Mouse (Mus musculus) kidney, embryonic 14.5 days (tissue): ENCODE measurements around the gene Tsga13. TPM values are rescaled to one million over a fixed set of nuclear protein-coding genes. Genes with fewer than 3 reads are reported as not detected.

Experiments
- ATAC-seq: fragments of 200-750 bp; cut with Nextera tagmentation; 2 replicates; pipeline ENCODE4 v1.8.0; 2017; ENCODE audit warnings: moderate number of reproducible peaks, mild to moderate bottlenecking, moderate TSS enrichment, moderate library complexity; ENCODE audit not compliant: low FRiP score, low TSS enrichment
- H3K27ac ChIP-seq: fragments of 300-500 bp; sonication (generic); 2 replicates; pipeline ENCODE4 v1.5.1; 2014; ENCODE audit warnings: low read depth, mild to moderate bottlenecking, low read length, moderate library complexity, mixed read lengths
- H3K27me3 ChIP-seq: fragments of 300-500 bp; sonication (generic); 2 replicates; pipeline ENCODE4 v1.6.1; 2014; ENCODE audit warnings: mild to moderate bottlenecking, low read length; ENCODE audit not compliant: control insufficient read depth, insufficient read depth
- H3K36me3 ChIP-seq: fragments of 300-500 bp; sonication (generic); 2 replicates; pipeline ENCODE4 v1.6.1; 2014; ENCODE audit warnings: low read length, mixed read lengths; ENCODE audit not compliant: control insufficient read depth, insufficient read depth
- H3K4me1 ChIP-seq: fragments of 300-500 bp; sonication (generic); 2 replicates; pipeline ENCODE4 v1.6.1; 2014; ENCODE audit warnings: low read length, mixed read lengths; ENCODE audit not compliant: control insufficient read depth, insufficient read depth
- H3K4me2 ChIP-seq: fragments of 300-500 bp; sonication (generic); replicated peaks from 2 replicates; pipeline ENCODE4 v1.6.1; 2014; ENCODE audit warnings: low read depth, mild to moderate bottlenecking, low read length
- H3K4me3 ChIP-seq: fragments of 300-500 bp; sonication (generic); 2 replicates; pipeline ENCODE4 v1.5.1; 2014; ENCODE audit warnings: mild to moderate bottlenecking, low read length
- H3K9ac ChIP-seq: fragments of 300-500 bp; sonication (generic); 2 replicates; pipeline ENCODE4 v1.6.1; 2014; ENCODE audit warnings: low read depth, mild to moderate bottlenecking, low read length, moderate library complexity
- H3K9me3 ChIP-seq: fragments of 300-500 bp; sonication (generic); 2 replicates; pipeline ENCODE4 v1.6.1; 2016; ENCODE audit warnings: low read length; ENCODE audit not compliant: control insufficient read depth
- WGBS: fragments of 180-500 bp; shearing (Covaris S2); extraction: QIAGEN DNeasy Blood & Tissue Kit; methylation state at CpG from one replicate; pipeline ENCODE4 v1.1.7; 2014; 5-methylcytosine and 5-hydroxymethylcytosine counted together
- polyA plus RNA-seq: library from polyadenylated mRNA; unstranded; fragments of >200 nt; fragmentation: Nextera tagmentation; extraction: Ambion mirVana; gene quantifications from 2 replicates; pipeline ENCODE4 v1.2.1, GENCODE M21; 2014

Tsga13 gene
- polyA plus RNA-seq, 1 experiment from 2014 or later = 0.38 TPM

GRCm38 (mm10) chr6:30904911-30905310 lies 10.5 kb downstream of the Tsga13 start:
- Histone ChIP-seq H3K4me3 (no peak overlapping the region), H3K4me2 (no peak overlapping the region)
- WGBS = 41% methylated on average over 5 of the region's 5 CpGs

GRCm38 (mm10) chr6:30904033-30904432 lies 11.3 kb downstream of the Tsga13 start:
- WGBS = 7% methylated on average over 3 of the region's 3 CpGs
- Histone ChIP-seq H3K36me3 (no peaks in the 10 kb centered on the region), H3K27ac (no peak overlapping the region), H3K4me1 (no peaks in the 10 kb centered on the region), H3K27me3 (no peaks in the 10 kb centered on the region), H3K4me3 (no peak overlapping the region), H3K4me2 (no peak overlapping the region), H3K9ac (no peak overlapping the region), H3K9me3 (no peaks in the 10 kb centered on the region)
- ATAC-seq = 0 out of 2 replicates have a peak, but pooled peaks have one; percentile 71

More at GRCm38 (mm10) chr6:30904911-30905310, 10.5 kb downstream of the Tsga13 start:
- Histone ChIP-seq H3K4me1 (no peaks in the 10 kb centered on the region), H3K9ac (no peak overlapping the region), H3K36me3 (no peaks in the 10 kb centered on the region), H3K27me3 (no peaks in the 10 kb centered on the region), H3K9me3 (no peaks in the 10 kb centered on the region), H3K27ac (no peak overlapping the region)
- ATAC-seq = no peak

- Histone ChIP-seq H3K4me3 (no peak overlapping the region), H3K9me3 (no peaks in the 10 kb centered on the region), H3K27ac (no peak overlapping the region), H3K36me3 (no peaks in the 10 kb centered on the region), H3K4me2 (no peak overlapping the region), H3K27me3 (no peaks in the 10 kb centered on the region), H3K9ac (no peak overlapping the region), H3K4me1 (no peaks in the 10 kb centered on the region; the same call in 1 of the 2 replicates)
- 75% methylated on average over 6 of the region's 6 CpGs for WGBS
- ATAC-seq = no peak
Observed at GRCm38 (mm10) chr6:30897520-30897919, 17.9 kb downstream of the Tsga13 start.

GRCm38 (mm10) chr6:30896986-30897327 lies 18.4 kb downstream of the Tsga13 start:
- peak overlapping the region; percentile 74 for H3K9ac ChIP-seq
- no peaks in the 10 kb centered on the region; the same call in 1 of the 2 replicates for H3K36me3 ChIP-seq
- H3K9me3 ChIP-seq = no peaks in the 10 kb centered on the region
- WGBS = 20% methylated on average over 8 of the region's 8 CpGs
- H3K27me3 ChIP-seq = no peaks in the 10 kb centered on the region
- ATAC-seq = no peak
- H3K27ac ChIP-seq = peak overlapping the region; percentile 97
- peak overlapping the region; percentile 69 for H3K4me3 ChIP-seq
- H3K4me1 ChIP-seq = no peaks in the 10 kb centered on the region; the same call in 1 of the 2 replicates
- H3K4me2 ChIP-seq = peak overlapping the region; percentile 57

- ATAC-seq = peak; percentile 99
- under 1% methylated on average over 58 of the region's 83 CpGs for WGBS
Observed at GRCm38 (mm10) chr6:30896195-30896985, 19.0 kb downstream of the Tsga13 start, which contains the start of gene Copg2. Gene Copg2 (minus strand): TSS chr6:30896794.

GRCm38 (mm10) chr6:30895819-30896194 lies 19.6 kb downstream of the Tsga13 start:
- H3K27ac ChIP-seq = peak overlapping the region; percentile 97
- ATAC-seq = no peak; the same call in 1 of the 2 replicates
- no peaks in the 10 kb centered on the region; the same call in 1 of the 2 replicates for H3K36me3 ChIP-seq
- WGBS = 12% methylated on average over 3 of the region's 3 CpGs
- H3K9me3 ChIP-seq = no peaks in the 10 kb centered on the region
- peak overlapping the region; percentile 58 for H3K4me2 ChIP-seq
- H3K9ac ChIP-seq = peak overlapping the region; percentile 74
- no peaks in the 10 kb centered on the region for H3K27me3 ChIP-seq
- no peaks in the 10 kb centered on the region; the same call in 1 of the 2 replicates for H3K4me1 ChIP-seq
- peak overlapping the region; percentile 69 for H3K4me3 ChIP-seq

More at GRCm38 (mm10) chr6:30896195-30896985, 19.0 kb downstream of the Tsga13 start, which contains the start of gene Copg2:
- peak within 1 kb of the TSS; percentile 69 for H3K4me3 ChIP-seq
- H3K9me3 ChIP-seq = no peaks in the 10 kb centered on the region
- no peaks in the 10 kb centered on the region; the same call in 1 of the 2 replicates for H3K4me1 ChIP-seq
- peak within 1 kb of the TSS; percentile 58 for H3K4me2 ChIP-seq
- no peaks in the 10 kb centered on the region for H3K27me3 ChIP-seq
- peak within 1 kb of the TSS; percentile 74 for H3K9ac ChIP-seq
- no peaks in the 10 kb centered on the region; the same call in 1 of the 2 replicates for H3K36me3 ChIP-seq
- peak within 1 kb of the TSS; percentile 97 for H3K27ac ChIP-seq

- peaks cover 10% of the 10 kb centered on the region; the same call in 1 of the 2 replicates for H3K36me3 ChIP-seq
- H3K27ac ChIP-seq = no peak overlapping the region
- no peak overlapping the region for H3K4me3 ChIP-seq
- no peaks in the 10 kb centered on the region for H3K27me3 ChIP-seq
- H3K4me2 ChIP-seq = no peak overlapping the region
- 78% methylated on average over 4 of the region's 4 CpGs for WGBS
- H3K9me3 ChIP-seq = no peaks in the 10 kb centered on the region
- H3K4me1 ChIP-seq = no peaks in the 10 kb centered on the region; the same call in 1 of the 2 replicates
- no peak overlapping the region for H3K9ac ChIP-seq
- ATAC-seq = no peak
Observed at GRCm38 (mm10) chr6:30893081-30893480, 22.3 kb downstream of the Tsga13 start.

GRCm38 (mm10) chr6:30891761-30892160 lies 23.6 kb downstream of the Tsga13 start:
- Histone ChIP-seq H3K36me3 (peaks cover 12% of the 10 kb centered on the region; the same call in 1 of the 2 replicates), H3K9me3 (no peaks in the 10 kb centered on the region), H3K4me3 (no peak overlapping the region), H3K27ac (no peak overlapping the region), H3K4me1 (no peaks in the 10 kb centered on the region), H3K27me3 (no peaks in the 10 kb centered on the region), H3K4me2 (no peak overlapping the region), H3K9ac (no peak overlapping the region)
- no peak for ATAC-seq

- ATAC-seq = no peak
- Histone ChIP-seq H3K36me3 (peaks cover 27% of the 10 kb centered on the region; the same call in 1 of the 2 replicates), H3K27ac (no peak overlapping the region), H3K9me3 (no peaks in the 10 kb centered on the region), H3K4me3 (no peak overlapping the region), H3K9ac (no peak overlapping the region), H3K4me1 (no peaks in the 10 kb centered on the region), H3K4me2 (no peak overlapping the region), H3K27me3 (no peaks in the 10 kb centered on the region)
- WGBS = 91% methylated on average over 3 of the region's 3 CpGs
Observed at GRCm38 (mm10) chr6:30884856-30885255, 30.5 kb downstream of the Tsga13 start.
